Mouse (Mus musculus) heart, adult 10 weeks (tissue): ENCODE data around the gene Gm49391. TPM values are rescaled to one million over a fixed set of nuclear protein-coding genes. Genes with fewer than 3 reads are reported as not detected.

Experiments
- polyA plus RNA-seq: library from polyadenylated mRNA; stranded (reverse); fragments of 350-450 nt; fragmentation: Illumina TruSeq; extraction: RNeasy Lipid Tissue Mini Kit (QIAGEN cat#74804); gene quantifications from one replicate; pipeline ENCODE4 v1.2.3, GENCODE M21; 2014; ENCODE audit warnings: low read depth, low replicate concordance

Gm49391 gene
- polyA plus RNA-seq = 7.0 TPM

GRCm38 (mm10) chr13:60936500-60936901, at the start of gene Gm49391, which contains the start of gene Ctla2a:
TSS of gene Gm49391 (minus strand) at chr13:60936571.
TSS of gene Ctla2a (minus strand) at chr13:60936625.

GRCm38 (mm10) chr13:60941884-60942283, 5.5 kb upstream of the Gm49391 start, which contains the start of gene Tpbpa:
TSS of gene Tpbpa (minus strand) at chr13:60941984.

GRCm38 (mm10) chr13:60935490-60935889, 881 bp downstream of the Gm49391 start, which contains the start of gene Gm49393:
TSS of gene Gm49393 (minus strand) at chr13:60935590.

GRCm38 (mm10) chr13:60904780-60905179, 31.6 kb downstream of the Gm49391 start, which contains the start of gene Tpbpb:
TSS of gene Tpbpb (minus strand) at chr13:60904880.

GRCm38 (mm10) chr13:60897328-60897727, 39.0 kb downstream of the Gm49391 start, which contains the start of gene Ctla2b:
TSS of gene Ctla2b (minus strand) at chr13:60897447.

GRCm38 (mm10) chr13:60896794-60897193, 39.6 kb downstream of the Gm49391 start, which contains the start of gene Gm49392:
TSS of gene Gm49392 (minus strand) at chr13:60896894.

GRCm38 (mm10) chr13:60864281-60864680, 72.1 kb downstream of the Gm49391 start, which contains the start of gene 4930486L24Rik:
TSS of gene 4930486L24Rik (minus strand) at chr13:60864475.

Other genes with a start within 250 kb of the Gm49391 start
- not detected for gene BC051665, start 150.2 kb downstream of the Gm49391 start, polyA plus RNA-seq
- gene Ctsll3, start 133.7 kb downstream of the Gm49391 start, polyA plus RNA-seq = not detected
- gene 4930486L24Rik, start 72.1 kb downstream of the Gm49391 start, polyA plus RNA-seq = not detected
- gene Gm49392, start 39.7 kb downstream of the Gm49391 start, polyA plus RNA-seq = 2.1 TPM
- 6.1 TPM for gene Ctla2b, start 39.1 kb downstream of the Gm49391 start, polyA plus RNA-seq
- not detected for gene Tpbpb, start 31.7 kb downstream of the Gm49391 start, polyA plus RNA-seq
- gene Gm49393, start 981 bp downstream of the Gm49391 start, polyA plus RNA-seq = not detected
- 47.2 TPM for gene Ctla2a, start 54 bp upstream of the Gm49391 start, polyA plus RNA-seq
- not detected for gene Tpbpa, start 5.4 kb upstream of the Gm49391 start, polyA plus RNA-seq
- gene Ctsj, start 69.4 kb upstream of the Gm49391 start, polyA plus RNA-seq = not detected
- gene Ctsq, start 104.1 kb upstream of the Gm49391 start, polyA plus RNA-seq = not detected
- not detected for gene Ctsr, start 227.7 kb upstream of the Gm49391 start, polyA plus RNA-seq